Mouse (Mus musculus): Measurements from ENCODE around the gene Gprc5d.

GRCm38 (mm10) chr6:135144516-135144915 lies 26.4 kb upstream of the Gprc5d start:
- no peak for TF ChIP-seq CTCF (IDR thresholded peaks at IDR 0.05; ENCODE audit: insufficient read depth, low read depth, low read length)
- no peak for TF ChIP-seq POLR2A (IDR thresholded peaks at IDR 0.05; ENCODE audit: insufficient read depth, low read depth, low read length)
